Mouse (Mus musculus) testis, adult 2 months (tissue): Measurements from ENCODE around the gene Hoxd4.

Source experiments
- CTCF ChIP-seq: fragments of 200-500 bp; IDR thresholded peaks from 2 replicates; pipeline ENCODE4 v1.5.1; 2012; ENCODE audit warnings: low read depth, mild to moderate bottlenecking, inconsistent platforms, low read length, moderate library complexity; ENCODE audit not compliant: control insufficient read depth, insufficient read depth, insufficient replicate concordance
- POLR2A ChIP-seq: fragments of 200-500 bp; IDR thresholded peaks from 2 replicates; pipeline ENCODE4 v1.6.1; 2012; ENCODE audit warnings: low read depth, mild to moderate bottlenecking, inconsistent platforms, low read length, moderate library complexity; ENCODE audit not compliant: control insufficient read depth

DNA sequence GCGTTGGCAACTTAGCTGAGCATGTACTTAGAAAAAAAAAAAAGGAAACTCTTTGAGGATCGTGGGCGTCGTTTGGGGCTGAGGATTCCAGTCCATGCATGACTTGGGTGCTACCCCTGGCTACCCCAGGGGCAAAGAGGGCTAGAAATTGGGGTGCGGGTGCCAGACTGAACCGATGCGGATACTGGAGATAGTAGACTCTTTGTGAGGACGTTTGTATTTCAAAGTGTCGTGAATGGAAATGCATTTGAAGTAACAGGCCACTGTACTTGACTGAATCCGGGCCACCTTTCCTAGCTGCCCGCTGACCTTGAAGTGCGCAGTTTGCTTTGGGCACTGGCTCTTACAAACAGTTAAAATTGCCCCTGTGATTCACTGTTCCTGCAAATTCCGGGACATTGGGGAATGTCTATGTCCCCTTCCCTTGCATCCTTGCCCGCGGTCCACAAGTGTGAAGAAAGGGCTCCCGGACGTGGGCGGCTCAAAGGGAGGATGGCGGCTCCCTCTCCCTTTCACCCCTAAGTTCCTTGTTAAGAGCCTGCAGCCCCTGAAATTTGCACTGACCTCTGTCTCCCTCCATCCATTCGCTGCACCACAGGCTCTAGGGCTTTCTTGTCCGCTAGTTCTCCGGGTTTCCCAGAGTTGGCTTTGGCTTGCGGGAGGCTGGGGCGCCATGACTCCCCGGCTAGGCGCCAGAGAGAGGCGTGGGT, 24.6 kb upstream of the Hoxd4 start:
- TF ChIP-seq POLR2A (no peak), CTCF (no peak)
